In the genomic region with DNA sequence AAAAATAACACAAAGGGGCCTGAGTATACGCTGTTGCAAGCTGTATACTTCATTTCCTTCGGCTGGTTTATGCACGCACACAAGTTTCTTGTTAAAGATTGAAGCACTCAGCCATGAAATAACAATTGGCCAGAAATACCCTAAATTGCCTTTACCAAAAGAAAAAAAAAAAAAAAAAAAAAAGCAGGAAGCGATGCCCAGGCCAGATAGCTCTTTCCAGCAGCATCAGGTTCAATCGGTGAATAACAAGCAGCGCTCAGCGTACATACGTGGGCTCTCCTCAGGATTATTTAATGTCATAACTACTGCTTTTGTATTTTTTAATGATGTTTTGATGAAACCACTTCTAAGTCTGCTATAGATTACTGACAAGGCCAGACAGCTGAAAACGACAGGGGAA, we compare ENCODE assay signal across 23 mouse cellular contexts. TPM values are rescaled to one million over a fixed set of nuclear protein-coding genes. Genes with fewer than 3 reads are reported as not detected.
DNase-seq lines count a peak whose midpoint lies in the region; ATAC-seq and TF ChIP-seq lines count a peak whose summit lies in the region.
"Had no signal": no experiment of that assay in that cellular context is flagged by ENCODE, and none has a peak within 500 bp of the region (broad histone marks: within the 10 kb centered on the region; RNA-seq: fewer than 3 reads in every experiment).

No protein-coding gene starts in this region.

- H3K4me1 ChIP-seq in heart, embryonic 13.5 days: peaks cover 7% of the 10 kb centered on the region
- H3K4me1 ChIP-seq in kidney, embryonic 16.5 days (ENCODE audit: insufficient read depth, low read length): no peaks in the 10 kb centered on the region
- H3K4me1 ChIP-seq in liver, embryonic 14.5 days (replicated peaks; ENCODE audit: control insufficient read depth in 2 of 2, insufficient read depth in 2 of 2, low read length in 1 of 2): peaks cover 15 to 26% of the 10 kb centered on the region in 2 experiments

- TF ChIP-seq EP300 in liver, embryonic 14.5 days (IDR thresholded peaks at IDR 0.05; ENCODE audit: low read depth): no peak

- intact Hi-C loops in heart, postnatal 10 days (cut with DNase I): no loop called here

- no peak for DNase-seq in heart, postnatal 10 days
- DNase-seq in kidney, adult 8-10 months: no peak
- DNase-seq in liver, embryonic 14.5 days (ENCODE audit: low read depth in 3 of 3, low spot score in 3 of 3): no peak
- DNase-seq in cerebellum, adult 11 months: no peak
- DNase-seq in yolk sac, embryonic 10.5 days (ENCODE audit: low spot score): no peak
- DNase-seq: adrenal gland, postnatal 10 days; cerebellum, adult 11-12 months; kidney, adult 11 months; lung, adult 18-20 months; right cerebral cortex, adult 18-20 months; thymus, postnatal 4 days had no signal

- H3K36me3 ChIP-seq in heart, embryonic 13.5 days: peaks cover 10% of the 10 kb centered on the region
- H3K36me3 ChIP-seq in kidney, embryonic 16.5 days (ENCODE audit: insufficient read depth, low read length): peaks cover 5% of the 10 kb centered on the region; the same call in 1 of the 2 replicates
- no peaks in the 10 kb centered on the region for H3K36me3 ChIP-seq in liver, embryonic 14.5 days (replicated peaks; ENCODE audit: control insufficient read depth, insufficient read depth, low read depth)
- H3K36me3 ChIP-seq: embryonic facial prominence, embryonic 15.5 days had no signal

- 64% methylated on average over 9 of the region's 9 CpGs for WGBS in heart, embryonic 13.5 days
- WGBS in kidney, embryonic 16.5 days: 66% methylated on average over 9 of the region's 9 CpGs
- WGBS in liver, embryonic 14.5 days (ENCODE audit: insufficient replicate concordance): 26% methylated on average over 9 of the region's 9 CpGs

- no peak overlapping the region for H3K4me2 ChIP-seq in heart, embryonic 13.5 days
- no peak overlapping the region for H3K4me2 ChIP-seq in kidney, embryonic 16.5 days (replicated peaks; ENCODE audit: low read depth, low read length)
- H3K4me2 ChIP-seq in liver, embryonic 14.5 days (ENCODE audit: low read depth): peak overlapping the region; percentile 41
- H3K4me2 ChIP-seq: embryonic facial prominence, embryonic 15.5 days; hindbrain, embryonic 14.5 days; midbrain, embryonic 15.5 days had no signal

- ATAC-seq in heart, embryonic 13.5 days (ENCODE audit: extremely low read depth, insufficient number of reproducible peaks, low FRiP score, low TSS enrichment): no peak
- ATAC-seq in kidney, embryonic 16.5 days (ENCODE audit: low FRiP score, low TSS enrichment): no peak
- ATAC-seq in common myeloid progenitor, adult 5-6 weeks (replicated peaks; ENCODE audit: low read depth, poor library complexity, severe bottlenecking): peak; percentile 31; the same call in 1 of the 2 replicates
- ATAC-seq in liver, embryonic 14.5 days (ENCODE audit: insufficient read depth): no peak
- ATAC-seq: midbrain, embryonic 15.5 days had no signal

- H3K27me3 ChIP-seq in heart, embryonic 13.5 days (replicated peaks): no peaks in the 10 kb centered on the region
- no peaks in the 10 kb centered on the region for H3K27me3 ChIP-seq in kidney, embryonic 16.5 days (ENCODE audit: insufficient read depth, low read length)
- H3K27me3 ChIP-seq in liver, embryonic 14.5 days (ENCODE audit: control insufficient read depth, insufficient read depth, low read length): no peaks in the 10 kb centered on the region
- H3K27me3 ChIP-seq: embryonic facial prominence, embryonic 15.5 days; midbrain, embryonic 15.5 days had no signal

- H3K27ac ChIP-seq in heart, embryonic 13.5 days (replicated peaks): peak overlapping the region; percentile 53
- peak overlapping the region; percentile 67 for H3K27ac ChIP-seq in kidney, embryonic 16.5 days (ENCODE audit: low read length)
- H3K27ac ChIP-seq in liver, embryonic 14.5 days: no peak overlapping the region
- H3K27ac ChIP-seq: embryonic facial prominence, embryonic 15.5 days; forebrain, embryonic 10.5 days; hindbrain, embryonic 14.5 days; midbrain, embryonic 15.5 days had no signal

- H3K4me3 ChIP-seq in heart, embryonic 13.5 days: no peak overlapping the region
- no peak overlapping the region for H3K4me3 ChIP-seq in kidney, embryonic 16.5 days (ENCODE audit: low read length)
- H3K4me3 ChIP-seq in liver, embryonic 14.5 days (ENCODE audit: insufficient read depth in 1 of 2, low read depth in 2 of 2, low read length in 2 of 2): no peak overlapping the region
- H3K4me3 ChIP-seq: embryonic facial prominence, embryonic 15.5 days; forebrain, embryonic 10.5 days; midbrain, embryonic 15.5 days had no signal

- no peak overlapping the region for H3K9ac ChIP-seq in heart, embryonic 13.5 days
- H3K9ac ChIP-seq in kidney, embryonic 16.5 days (replicated peaks; ENCODE audit: low read length): no peak overlapping the region
- H3K9ac ChIP-seq in liver, embryonic 14.5 days (replicated peaks): peak overlapping the region; percentile 18; the same call in 1 of the 2 replicates
- H3K9ac ChIP-seq: embryonic facial prominence, embryonic 15.5 days; hindbrain, embryonic 14.5 days; midbrain, embryonic 15.5 days had no signal

- no peaks in the 10 kb centered on the region for H3K9me3 ChIP-seq in heart, embryonic 13.5 days
- no peaks in the 10 kb centered on the region for H3K9me3 ChIP-seq in kidney, embryonic 16.5 days (ENCODE audit: low read length)
- H3K9me3 ChIP-seq in liver, embryonic 14.5 days (ENCODE audit: control insufficient read depth, low read length): no peaks in the 10 kb centered on the region
- H3K9me3 ChIP-seq: embryonic facial prominence, embryonic 15.5 days; forebrain, embryonic 10.5 days; midbrain, embryonic 15.5 days had no signal

- no peak for TF ChIP-seq CTCF in liver, embryonic 14.5 days (IDR thresholded peaks at IDR 0.05; ENCODE audit: low read depth)

RNA-seq across cellular contexts. Expression of gene Pon1, which starts 28.9 kb away (rescaled TPM):
- polyA plus RNA-seq in heart, embryonic 13.5 days (2015; fragmentation: Nextera tagmentation; extraction: Ambion mirVana): 0.31 TPM in 1 of 2 replicates, not detected in the other
- under 1 TPM in 1 of 2 experiments, not detected in 1; 0.32 TPM for total RNA-seq in heart, postnatal 10 days (2021)
- polyA plus RNA-seq in kidney, embryonic 16.5 days (2015; fragmentation: Nextera tagmentation; extraction: Ambion mirVana): 0.10 and 0.18 TPM in 2 replicates
- total RNA-seq in common myeloid progenitor, adult 5-6 weeks (2017): not detected in 2 replicates
- polyA plus RNA-seq in liver, embryonic 14.5 days (2012; rRNA removed): 1.9 and 2.0 TPM in 2 replicates
- 2.8 and 4.4 TPM in 2 replicates for polyA plus RNA-seq in liver, embryonic 14.5 days (2014; fragmentation: Nextera tagmentation; extraction: Ambion mirVana)
- total RNA-seq: heart, adult 8-10 months; layer of hippocampus, adult 18-20 months; left cerebral cortex, postnatal 36 days; megakaryocyte, adult 5-6 weeks had no signal
- polyA plus RNA-seq: small intestine, adult 2 months had no signal
